Mouse (Mus musculus): ENCODE data around the gene Ercc2. TPM values are rescaled to one million over a fixed set of nuclear protein-coding genes. Genes with fewer than 3 reads are reported as not detected.

Ercc2 gene
- polyA plus RNA-seq, 1 experiment from 2014 or later, result 8.7 TPM

DNA sequence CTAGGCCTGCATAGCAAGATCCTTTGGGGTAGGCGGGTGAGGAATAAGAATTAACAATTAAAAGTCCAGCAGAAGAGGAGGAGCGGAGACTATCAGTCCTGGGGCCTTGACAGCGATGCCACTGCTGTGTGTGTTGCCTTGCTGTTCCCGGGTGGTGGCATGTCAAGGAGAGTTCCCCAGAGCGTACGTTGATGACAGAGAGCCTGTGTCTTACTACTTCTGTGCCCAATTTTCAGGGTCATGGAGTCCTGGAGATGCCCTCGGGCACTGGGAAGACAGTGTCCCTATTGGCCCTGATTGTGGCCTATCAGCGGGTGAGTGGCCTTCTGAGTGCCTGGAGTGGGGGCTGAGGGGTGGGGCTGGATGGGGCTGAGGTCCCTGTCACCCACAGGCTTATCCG, 1.9 kb downstream of the Ercc2 start:
- Histone ChIP-seq H3K4me1 (replicated peaks; ENCODE audit: control insufficient read depth, insufficient read depth, low read length) (peaks cover 2% of the 10 kb centered on the region), H3K9ac (ENCODE audit: low read depth, low read length) (no peak overlapping the region), H3K9me3 (ENCODE audit: control insufficient read depth, low read length) (no peaks in the 10 kb centered on the region), H3K27me3 (ENCODE audit: control insufficient read depth, insufficient read depth, low read length) (no peaks in the 10 kb centered on the region), H3K4me3 (ENCODE audit: low read depth, low read length) (no peak overlapping the region), H3K36me3 (ENCODE audit: control insufficient read depth, insufficient read depth, low read length) (peaks cover 15% of the 10 kb centered on the region), H3K4me2 (replicated peaks; ENCODE audit: low read depth, low read length) (no peak overlapping the region), H3K27ac (ENCODE audit: low read depth, low read length) (no peak overlapping the region)
- ATAC-seq (ENCODE audit: low FRiP score) (no peak), DNase-seq (ENCODE audit: low spot score) (no peak)
- WGBS, result 80% methylated on average over 9 of the region's 9 CpGs

DNA sequence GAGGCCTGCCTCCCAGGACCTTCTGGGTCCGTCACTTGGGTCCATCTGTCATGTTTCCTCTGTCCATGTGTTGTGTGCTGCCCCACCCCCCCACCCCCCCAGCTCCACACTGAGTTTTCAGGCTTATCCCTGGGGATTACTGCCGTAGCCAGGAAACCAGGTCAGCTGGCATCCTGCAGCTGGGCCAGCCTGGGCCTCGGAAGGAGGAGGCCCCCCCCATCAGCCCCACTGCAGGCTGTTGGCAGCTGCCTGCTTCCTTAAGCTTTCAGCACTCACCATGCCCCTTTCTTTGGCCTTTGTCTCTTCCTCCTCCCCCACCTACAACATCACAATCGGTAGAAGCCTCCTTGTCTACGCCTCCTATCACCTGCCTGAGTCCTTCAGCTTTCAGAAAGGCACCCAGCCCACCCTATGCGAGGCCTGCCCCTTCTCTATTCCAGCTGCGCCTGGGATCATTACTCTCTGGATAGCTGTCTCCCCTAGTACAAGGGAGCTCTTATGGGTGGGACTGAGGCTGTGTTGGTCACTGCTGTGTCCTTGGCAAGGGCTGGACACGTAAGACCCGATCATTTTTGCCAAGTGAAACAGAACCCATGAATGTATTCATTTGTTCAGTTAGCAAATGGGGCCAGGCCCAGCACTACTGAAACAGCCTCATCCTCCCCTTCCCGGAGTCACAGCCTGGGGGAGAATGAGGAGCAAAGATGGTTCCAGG, 7.0 kb downstream of the Ercc2 start:
- Histone ChIP-seq H3K27me3 (ENCODE audit: control insufficient read depth, insufficient read depth, low read length) (no peaks in the 10 kb centered on the region), H3K36me3 (ENCODE audit: control insufficient read depth, insufficient read depth, low read length) (peaks cover 38% of the 10 kb centered on the region), H3K4me2 (replicated peaks; ENCODE audit: low read depth, low read length) (no peak overlapping the region), H3K27ac (ENCODE audit: low read depth, low read length) (peak overlapping the region; percentile 58), H3K4me3 (ENCODE audit: low read depth, low read length) (no peak overlapping the region), H3K9me3 (ENCODE audit: control insufficient read depth, low read length) (no peaks in the 10 kb centered on the region), H3K4me1 (replicated peaks; ENCODE audit: control insufficient read depth, insufficient read depth, low read length) (no peaks in the 10 kb centered on the region; the same call in 1 of the 2 replicates), H3K9ac (ENCODE audit: low read depth, low read length) (0 out of 2 replicates have a peak overlapping the region, but pooled peaks have one; percentile 15)
- ATAC-seq (ENCODE audit: low FRiP score), result peak; percentile 39
- 70% methylated on average over 8 of the region's 10 CpGs for WGBS
- DNase-seq (ENCODE audit: low spot score), result peak; percentile 9

DNA sequence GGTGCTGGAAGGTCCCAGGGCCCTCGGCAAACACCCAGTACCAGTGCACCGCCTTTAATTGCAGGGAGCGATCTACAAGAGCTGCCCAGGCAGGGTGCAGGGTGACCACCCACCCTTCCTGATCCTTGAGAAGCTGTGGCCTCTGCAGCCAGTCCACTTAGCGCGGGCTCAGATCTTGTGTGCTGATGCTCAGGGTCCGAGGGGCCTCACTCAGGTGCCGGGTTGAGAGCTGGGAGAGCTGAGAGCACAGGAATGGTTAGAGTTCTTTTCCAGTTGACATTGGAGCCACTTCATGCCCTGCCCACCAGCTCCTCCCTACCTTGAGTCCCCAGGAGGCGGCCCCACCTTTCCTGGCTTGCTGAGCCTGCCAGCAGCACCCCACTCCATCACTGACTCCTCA, 12.7 kb downstream of the Ercc2 start:
- no peak for DNase-seq (ENCODE audit: low spot score)
- H3K36me3 ChIP-seq (ENCODE audit: control insufficient read depth, insufficient read depth, low read length), result peaks cover 33% of the 10 kb centered on the region

DNA sequence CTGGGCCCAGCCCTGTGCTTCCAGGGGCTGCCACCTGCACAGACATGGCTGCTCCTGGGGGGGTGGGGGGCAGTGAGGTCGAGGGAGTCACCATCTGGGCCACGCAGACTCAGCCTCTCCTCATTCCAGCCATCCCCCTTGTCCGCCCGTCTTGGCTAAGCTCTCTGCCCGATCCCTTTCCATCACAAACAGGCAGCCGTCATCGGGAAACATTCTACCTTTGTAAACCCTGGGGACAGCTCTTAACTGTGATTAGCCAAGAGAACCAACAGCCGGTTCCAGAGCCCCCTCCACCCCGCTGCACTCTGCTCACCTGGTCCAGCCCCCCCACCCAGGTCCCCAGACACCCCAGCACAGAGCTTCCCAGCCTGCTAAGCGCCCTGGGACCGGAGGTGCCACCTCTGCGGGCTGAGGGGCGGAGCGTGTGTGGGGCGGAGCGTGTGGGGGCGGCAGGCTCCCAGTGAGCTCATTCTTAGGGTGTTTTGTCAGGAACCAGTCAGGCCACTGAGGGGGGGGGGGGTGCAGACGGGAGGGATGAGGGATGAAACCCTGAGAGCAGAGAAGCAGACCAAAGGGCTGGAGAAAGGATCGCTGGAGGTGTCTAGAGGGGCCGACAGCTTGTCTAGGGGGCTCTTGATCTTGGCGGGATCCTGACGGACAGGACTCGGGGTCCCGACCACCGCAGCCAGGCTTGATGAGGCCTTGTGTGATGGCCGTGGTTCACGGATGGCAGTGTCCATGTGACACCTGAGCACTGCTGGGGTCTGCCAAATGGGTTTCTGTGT, 17.9 kb downstream of the Ercc2 start:
- H3K27me3 ChIP-seq (ENCODE audit: control insufficient read depth, insufficient read depth, low read length), result peaks cover 36% of the 10 kb centered on the region

More for the DNA sequence above, 12.7 kb downstream of the Ercc2 start:
- Histone ChIP-seq H3K27me3 (ENCODE audit: control insufficient read depth, insufficient read depth, low read length) (peaks cover 7% of the 10 kb centered on the region), H3K4me3 (ENCODE audit: low read depth, low read length) (no peak overlapping the region), H3K4me1 (replicated peaks; ENCODE audit: control insufficient read depth, insufficient read depth, low read length) (no peaks in the 10 kb centered on the region), H3K4me2 (replicated peaks; ENCODE audit: low read depth, low read length) (no peak overlapping the region), H3K9ac (ENCODE audit: low read depth, low read length) (no peak overlapping the region), H3K27ac (ENCODE audit: low read depth, low read length) (no peak overlapping the region), H3K9me3 (ENCODE audit: control insufficient read depth, low read length) (no peaks in the 10 kb centered on the region)
- whole genome bisulfite sequencing, result 89% methylated on average over 8 of the region's 8 CpGs
- ATAC-seq (ENCODE audit: low FRiP score), result no peak

DNA sequence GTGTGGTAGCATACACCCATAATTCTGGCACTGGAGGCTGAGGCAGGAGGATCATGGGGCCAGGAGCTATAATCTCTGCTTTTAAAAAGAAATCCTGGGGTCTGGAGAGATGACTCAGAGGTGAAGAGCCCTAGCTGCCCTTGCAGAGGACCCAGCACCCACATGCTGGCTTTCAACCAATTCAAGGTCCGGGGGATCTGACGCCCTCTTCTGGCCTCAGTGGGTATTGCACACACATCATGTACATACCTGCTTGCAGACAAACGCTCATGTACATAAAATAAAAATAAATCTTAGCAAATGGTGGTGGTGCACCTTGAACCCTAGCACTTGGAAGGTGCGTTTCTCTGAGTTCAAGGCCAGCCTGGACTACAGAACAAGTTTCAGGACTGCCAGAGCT, 19.1 kb downstream of the Ercc2 start:
- Histone ChIP-seq H3K27ac (ENCODE audit: low read depth, low read length) (no peak overlapping the region), H3K4me2 (replicated peaks; ENCODE audit: low read depth, low read length) (no peak overlapping the region), H3K4me3 (ENCODE audit: low read depth, low read length) (no peak overlapping the region), H3K27me3 (ENCODE audit: control insufficient read depth, insufficient read depth, low read length) (peaks cover 42% of the 10 kb centered on the region), H3K9me3 (ENCODE audit: control insufficient read depth, low read length) (no peaks in the 10 kb centered on the region), H3K9ac (ENCODE audit: low read depth, low read length) (no peak overlapping the region), H3K36me3 (ENCODE audit: control insufficient read depth, insufficient read depth, low read length) (no peaks in the 10 kb centered on the region), H3K4me1 (replicated peaks; ENCODE audit: control insufficient read depth, insufficient read depth, low read length) (peaks cover 10% of the 10 kb centered on the region; the same call in 1 of the 2 replicates)
- WGBS, result 85% methylated on average over 4 of the region's 4 CpGs
- DNase-seq (ENCODE audit: low spot score) (no peak), ATAC-seq (ENCODE audit: low FRiP score) (no peak)

More for the DNA sequence above, 17.9 kb downstream of the Ercc2 start:
- DNase-seq (ENCODE audit: low spot score) (peak; percentile 38), ATAC-seq (ENCODE audit: low FRiP score) (no peak)
- Histone ChIP-seq H3K4me3 (ENCODE audit: low read depth, low read length) (peak overlapping the region; percentile 22; the same call in 1 of the 2 replicates), H3K36me3 (ENCODE audit: control insufficient read depth, insufficient read depth, low read length) (peaks cover 6% of the 10 kb centered on the region), H3K9me3 (ENCODE audit: control insufficient read depth, low read length) (no peaks in the 10 kb centered on the region), H3K4me1 (replicated peaks; ENCODE audit: control insufficient read depth, insufficient read depth, low read length) (peaks cover 10% of the 10 kb centered on the region; the same call in 1 of the 2 replicates), H3K27ac (ENCODE audit: low read depth, low read length) (no peak overlapping the region), H3K4me2 (replicated peaks; ENCODE audit: low read depth, low read length) (peak overlapping the region; percentile 35), H3K9ac (ENCODE audit: low read depth, low read length) (no peak overlapping the region)
- WGBS, result 2% methylated on average over 25 of the region's 27 CpGs

DNA sequence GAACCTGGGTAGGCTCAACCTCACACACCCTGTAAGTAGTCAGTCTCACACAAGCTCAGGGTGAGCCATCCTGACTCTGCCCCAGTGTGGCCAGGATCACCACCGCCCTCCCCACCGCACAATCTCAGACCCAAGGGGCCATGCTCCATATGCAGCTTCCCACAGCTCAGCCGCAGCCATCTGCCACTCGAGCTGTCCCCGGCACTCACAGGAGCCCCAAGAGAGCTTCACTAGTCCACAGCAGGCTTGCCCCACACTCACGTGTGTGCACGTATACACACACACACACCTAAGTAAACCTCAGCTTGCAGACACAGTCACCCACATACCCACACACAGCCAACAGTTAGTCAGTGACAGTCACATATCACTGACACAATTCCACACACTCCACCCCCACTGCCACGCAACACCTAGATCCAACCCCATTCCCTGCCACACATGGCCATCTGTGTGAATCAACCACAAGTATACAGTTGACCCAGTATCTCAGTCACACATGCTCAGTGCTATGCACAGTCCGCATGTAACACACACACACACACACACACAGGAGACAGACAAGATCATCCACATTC, 20.8 kb downstream of the Ercc2 start:
- H3K4me1 ChIP-seq (replicated peaks; ENCODE audit: control insufficient read depth, insufficient read depth, low read length), result peaks cover 10% of the 10 kb centered on the region; the same call in 1 of the 2 replicates
- no peak overlapping the region for H3K9ac ChIP-seq (ENCODE audit: low read depth, low read length)
- no peak overlapping the region for H3K4me3 ChIP-seq (ENCODE audit: low read depth, low read length)
- 82% methylated on average over 9 of the region's 9 CpGs for WGBS
- no peaks in the 10 kb centered on the region for H3K36me3 ChIP-seq (ENCODE audit: control insufficient read depth, insufficient read depth, low read length)
- H3K4me2 ChIP-seq (replicated peaks; ENCODE audit: low read depth, low read length), result no peak overlapping the region
- ATAC-seq (ENCODE audit: low FRiP score) (no peak), DNase-seq (ENCODE audit: low spot score) (no peak)
- H3K27ac ChIP-seq (ENCODE audit: low read depth, low read length), result no peak overlapping the region
- H3K9me3 ChIP-seq (ENCODE audit: control insufficient read depth, low read length), result no peaks in the 10 kb centered on the region
- H3K27me3 ChIP-seq (ENCODE audit: control insufficient read depth, insufficient read depth, low read length), result peaks cover 42% of the 10 kb centered on the region

DNA sequence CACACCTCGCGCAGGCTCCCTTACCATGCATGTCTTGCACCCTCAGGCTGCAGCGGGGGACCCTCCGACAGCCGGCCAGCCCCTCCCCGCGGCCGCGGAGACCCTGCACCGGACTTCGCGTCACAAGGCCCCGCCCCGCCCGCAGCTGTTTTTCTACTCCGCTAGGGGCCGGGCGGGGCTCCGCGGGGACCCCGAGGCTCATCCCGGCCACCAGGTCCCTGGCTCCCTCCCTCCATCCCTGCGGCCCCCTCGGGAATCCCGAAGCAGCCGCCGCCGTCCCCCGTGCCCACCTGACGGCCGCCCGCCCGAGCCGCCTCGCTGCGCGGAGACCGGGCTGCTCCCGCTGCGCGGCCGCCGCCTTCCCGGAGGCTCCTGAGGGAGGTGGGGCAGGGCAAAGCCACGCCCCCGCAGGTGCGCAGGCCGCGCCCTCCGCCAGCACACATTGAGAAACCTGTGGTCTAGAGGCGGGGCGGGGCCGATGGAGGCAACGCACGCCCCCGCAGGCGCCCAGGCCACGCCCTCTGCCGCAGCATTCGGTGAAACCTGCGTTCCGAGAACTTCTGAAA, 22.0 kb downstream of the Ercc2 start, which contains the start of gene Klc3:
TSS of gene Klc3 (minus strand) at position 374 of the 566 bp plus-strand sequence.
- ATAC-seq (ENCODE audit: low FRiP score) (no peak), DNase-seq (ENCODE audit: low spot score) (peak; percentile 51)
- peak within 1 kb of the TSS; percentile 52 for H3K4me3 ChIP-seq (ENCODE audit: low read depth, low read length)
- peaks cover 10% of the 10 kb centered on the region; the same call in 1 of the 2 replicates for H3K4me1 ChIP-seq (replicated peaks; ENCODE audit: control insufficient read depth, insufficient read depth, low read length)
- no peak within 1 kb of the TSS for H3K27ac ChIP-seq (ENCODE audit: low read depth, low read length)
- peak within 1 kb of the TSS; percentile 94 for H3K4me2 ChIP-seq (replicated peaks; ENCODE audit: low read depth, low read length)
- no peaks in the 10 kb centered on the region for H3K36me3 ChIP-seq (ENCODE audit: control insufficient read depth, insufficient read depth, low read length)
- H3K9ac ChIP-seq (ENCODE audit: low read depth, low read length), result peak within 1 kb of the TSS; percentile 44
- H3K9me3 ChIP-seq (ENCODE audit: control insufficient read depth, low read length), result no peaks in the 10 kb centered on the region
- WGBS, result 1% methylated on average over 61 of the region's 62 CpGs
- peaks cover 42% of the 10 kb centered on the region for H3K27me3 ChIP-seq (ENCODE audit: control insufficient read depth, insufficient read depth, low read length)

DNA sequence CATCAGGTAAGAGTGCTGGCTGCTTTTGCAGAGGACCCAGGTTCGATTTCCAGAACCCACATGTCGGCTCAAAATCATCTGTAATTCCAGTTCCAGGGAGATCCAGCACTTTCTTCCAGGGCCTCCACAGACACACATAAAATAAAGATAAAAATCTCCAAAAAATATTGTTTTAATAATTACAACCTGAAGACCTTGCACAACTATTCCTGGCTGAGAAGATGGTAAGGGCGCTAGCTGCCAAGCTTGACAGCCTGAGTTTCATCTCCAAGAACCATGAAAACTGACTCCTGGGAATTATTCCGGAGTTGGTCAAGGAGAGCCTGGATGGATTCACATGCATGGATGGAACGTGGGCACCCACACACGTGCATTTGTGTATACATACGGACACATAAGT, 22.7 kb downstream of the Ercc2 start, which contains the start of gene Ckm:
TSS of gene Ckm (plus strand) at position 301 of the 400 bp plus-strand sequence.
- 50% methylated on average over 7 of the region's 7 CpGs for WGBS
- Histone ChIP-seq H3K36me3 (ENCODE audit: control insufficient read depth, insufficient read depth, low read length) (no peaks in the 10 kb centered on the region), H3K9ac (ENCODE audit: low read depth, low read length) (peak within 1 kb of the TSS; percentile 44), H3K27me3 (ENCODE audit: control insufficient read depth, insufficient read depth, low read length) (peaks cover 35% of the 10 kb centered on the region), H3K4me3 (ENCODE audit: low read depth, low read length) (peak within 1 kb of the TSS; percentile 52), H3K4me1 (replicated peaks; ENCODE audit: control insufficient read depth, insufficient read depth, low read length) (peaks cover 10% of the 10 kb centered on the region; the same call in 1 of the 2 replicates), H3K4me2 (replicated peaks; ENCODE audit: low read depth, low read length) (peak within 1 kb of the TSS; percentile 94), H3K27ac (ENCODE audit: low read depth, low read length) (no peak within 1 kb of the TSS), H3K9me3 (ENCODE audit: control insufficient read depth, low read length) (no peaks in the 10 kb centered on the region)
- no peak for DNase-seq (ENCODE audit: low spot score)
- no peak for ATAC-seq (ENCODE audit: low FRiP score)
